Mouse (Mus musculus) lung, postnatal 14 days (tissue): ENCODE results near the gene Hpdl.
A peak's percentile ranks its signal among the peaks of the same experiment; 100 is the strongest.

Source experiments
- DNase-seq: peaks from one replicate; pipeline ENCODE4 v3.0.0; 2021

Hpdl gene

DNA sequence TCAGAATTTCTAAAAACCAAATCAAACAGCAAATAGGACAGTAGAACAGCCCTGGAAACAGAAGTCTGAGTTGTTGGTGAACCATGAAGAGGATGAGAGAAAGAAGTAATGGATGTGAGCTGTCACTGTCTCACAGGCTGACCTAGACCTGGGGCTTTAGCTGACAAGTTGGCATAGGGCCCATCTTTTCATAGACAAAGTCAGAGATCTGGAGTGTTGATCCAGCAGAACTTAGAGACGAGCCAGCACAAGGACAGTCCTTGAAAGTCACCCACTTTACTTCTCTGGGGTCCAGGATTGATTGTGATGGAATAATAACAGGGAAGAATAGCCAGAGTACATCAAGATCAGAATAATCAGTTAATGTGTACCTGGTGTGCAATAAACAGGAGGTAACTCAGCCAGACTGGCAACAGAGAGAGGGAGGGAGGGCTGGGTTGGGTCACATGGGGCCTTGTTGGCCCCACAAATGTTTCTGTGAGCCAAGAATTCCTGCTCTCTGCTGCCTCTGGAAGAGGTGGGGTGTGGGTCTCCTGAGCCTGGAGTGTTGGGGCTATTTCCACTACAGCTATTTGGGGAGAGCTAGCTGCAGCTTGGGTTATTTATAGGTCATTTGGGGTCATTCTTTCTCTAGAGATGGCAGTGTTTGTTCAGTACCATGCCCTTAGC lies 24.9 kb downstream of the Hpdl start:
- DNase-seq: no peak

DNA sequence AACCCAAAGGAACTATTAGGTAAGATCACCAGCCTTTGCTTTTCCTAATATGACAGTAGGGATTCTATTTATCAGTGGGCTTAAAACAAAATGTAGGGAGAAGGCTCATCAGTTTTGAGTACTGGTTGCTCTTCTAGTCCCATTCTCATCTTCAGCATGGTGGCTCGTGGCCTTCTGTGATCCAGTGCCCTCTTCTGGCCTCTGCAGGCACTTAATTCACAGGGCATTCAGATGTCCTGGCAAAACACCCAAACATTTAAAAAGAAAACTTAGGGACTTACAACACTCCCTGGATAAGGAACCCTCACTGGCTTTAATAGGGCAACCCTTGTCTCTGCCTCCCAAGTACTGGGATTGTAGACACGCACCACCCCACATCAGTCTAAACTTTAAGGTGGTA lies 27.2 kb downstream of the Hpdl start:
- no peak for DNase-seq

DNA sequence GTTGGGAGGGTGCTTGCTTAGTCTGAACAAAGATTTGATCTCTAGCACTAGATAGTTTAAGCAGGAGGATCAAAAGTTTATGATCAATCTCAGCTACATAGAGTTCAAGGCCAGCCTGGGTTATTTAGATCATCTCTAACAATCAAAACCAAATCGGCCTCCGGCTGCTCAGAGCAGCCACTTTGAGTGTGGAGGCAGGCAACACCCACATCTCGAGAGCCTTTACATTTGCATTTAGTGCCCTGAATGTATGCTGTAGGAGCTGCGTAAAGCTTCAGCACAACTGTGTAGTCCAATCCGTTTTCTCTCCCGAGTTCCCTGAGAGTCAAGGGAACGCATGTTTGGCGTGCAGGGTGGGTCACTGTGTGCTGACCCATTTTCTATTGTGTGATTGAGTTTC lies 29.1 kb downstream of the Hpdl start:
- DNase-seq: no peak

DNA sequence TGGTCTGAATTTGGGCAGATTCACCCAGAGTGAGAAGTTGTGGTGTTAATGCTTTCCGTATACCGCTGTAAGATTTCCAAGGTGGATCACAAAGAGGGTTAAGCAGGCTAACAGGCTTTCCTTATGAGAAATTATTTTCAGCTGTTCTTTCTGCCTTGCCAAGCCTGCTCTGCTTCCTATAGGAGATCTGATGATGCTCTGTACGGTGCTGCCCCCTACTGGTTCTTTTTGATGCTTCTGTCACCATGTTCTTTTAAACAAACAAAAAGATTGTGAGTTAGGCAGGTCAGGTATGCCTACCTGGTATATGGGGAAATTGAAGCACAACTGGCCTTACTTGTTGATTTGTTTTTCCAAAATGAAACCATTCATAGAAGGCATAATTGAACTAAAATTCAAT lies 32.6 kb downstream of the Hpdl start:
- peak; percentile 92 for DNase-seq

DNA sequence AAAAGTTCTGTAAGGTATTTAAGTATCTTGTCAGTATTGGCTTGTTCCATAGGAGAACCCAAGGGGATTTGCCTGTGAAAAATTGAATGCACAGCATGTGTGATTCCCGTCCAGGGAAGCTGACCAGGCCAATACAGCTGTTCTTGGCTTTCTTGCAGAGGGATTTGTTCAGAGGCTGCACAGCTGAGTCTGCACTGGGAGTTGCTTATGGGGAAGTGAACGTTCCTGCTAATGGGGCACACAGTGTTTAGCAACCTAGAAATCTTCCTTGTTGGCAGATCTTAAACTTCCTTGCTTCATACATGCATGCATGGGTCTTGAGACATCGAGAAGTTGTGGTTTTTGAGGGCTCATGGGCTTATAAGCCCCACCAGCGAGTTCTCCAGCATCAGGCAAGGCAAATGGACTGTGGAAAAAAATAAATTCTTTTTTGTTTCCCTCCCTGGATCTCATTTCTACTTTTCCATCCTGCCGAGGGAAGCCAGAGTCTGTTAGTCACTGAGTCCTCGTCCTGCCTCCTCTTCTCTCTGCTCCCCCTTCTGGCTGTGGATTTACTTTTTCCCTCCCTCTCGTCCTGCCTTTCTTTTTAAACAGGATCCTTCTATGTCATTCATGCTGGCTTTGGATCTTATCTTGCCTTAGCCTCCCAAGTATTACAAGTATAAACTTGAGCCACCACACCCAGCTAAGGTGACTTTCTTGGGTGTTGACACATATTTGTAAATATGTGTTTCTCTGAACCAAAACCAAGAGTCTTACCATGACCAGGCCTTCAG lies 33.3 kb downstream of the Hpdl start:
- DNase-seq: peak; percentile 9

DNA sequence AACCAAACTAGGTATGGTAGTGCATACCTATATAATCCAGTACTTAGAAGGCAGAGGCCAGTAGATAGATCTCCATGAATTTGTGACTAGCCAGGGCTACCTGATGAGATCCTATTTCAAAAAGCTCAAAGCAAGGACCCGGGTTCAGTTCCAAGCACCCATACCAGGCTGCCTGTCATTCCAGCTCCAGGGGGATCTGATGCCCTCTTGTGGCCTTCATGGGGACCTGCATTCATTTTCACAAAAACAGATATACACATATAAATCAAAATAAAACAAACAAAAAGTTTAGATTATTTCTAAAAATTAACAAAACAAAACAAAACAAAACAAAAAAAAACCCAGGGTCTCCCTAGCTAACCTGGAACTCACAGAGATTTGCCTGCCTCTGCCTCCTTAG lies 34.9 kb downstream of the Hpdl start:
- no peak for DNase-seq

DNA sequence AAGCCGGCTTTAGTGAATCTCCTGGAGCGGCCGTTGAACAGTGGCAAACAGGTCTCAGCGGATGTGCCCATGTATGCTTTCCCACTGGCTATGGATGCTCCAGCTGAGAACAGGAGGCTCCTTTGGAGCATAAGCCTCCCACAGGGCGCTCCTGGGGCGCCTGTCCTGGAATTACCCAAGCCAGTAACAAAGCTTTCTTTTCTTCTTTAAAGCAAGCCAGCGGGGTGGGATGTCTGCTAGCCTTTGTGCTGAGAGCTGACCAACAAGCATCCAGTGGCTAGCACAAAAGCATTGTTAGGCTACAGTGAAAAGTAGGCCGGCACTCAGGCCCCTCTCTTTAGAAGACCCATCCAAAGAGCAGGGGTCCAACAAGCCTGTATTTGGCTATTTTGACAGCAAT lies 39.3 kb downstream of the Hpdl start:
- no peak for DNase-seq

DNA sequence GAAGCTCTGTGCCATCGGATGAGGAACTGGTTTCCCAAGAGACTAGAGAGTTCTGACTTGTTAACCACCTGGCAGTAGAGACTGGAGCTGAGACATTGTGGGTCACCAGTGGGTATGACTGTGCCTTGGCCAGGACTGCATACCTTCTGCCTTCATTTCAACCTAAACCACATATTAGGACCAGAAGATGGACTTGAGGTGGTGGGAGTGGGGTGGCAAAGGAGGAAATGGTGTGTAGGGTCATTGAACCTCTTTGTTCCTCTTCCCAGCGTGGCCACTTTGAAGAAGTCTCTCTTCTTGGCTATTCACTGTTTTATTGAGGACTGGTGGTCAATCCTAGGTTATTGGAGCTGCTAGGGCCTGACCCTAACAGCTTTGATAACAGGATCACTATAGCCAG lies 40.1 kb downstream of the Hpdl start:
- DNase-seq: no peak

DNA sequence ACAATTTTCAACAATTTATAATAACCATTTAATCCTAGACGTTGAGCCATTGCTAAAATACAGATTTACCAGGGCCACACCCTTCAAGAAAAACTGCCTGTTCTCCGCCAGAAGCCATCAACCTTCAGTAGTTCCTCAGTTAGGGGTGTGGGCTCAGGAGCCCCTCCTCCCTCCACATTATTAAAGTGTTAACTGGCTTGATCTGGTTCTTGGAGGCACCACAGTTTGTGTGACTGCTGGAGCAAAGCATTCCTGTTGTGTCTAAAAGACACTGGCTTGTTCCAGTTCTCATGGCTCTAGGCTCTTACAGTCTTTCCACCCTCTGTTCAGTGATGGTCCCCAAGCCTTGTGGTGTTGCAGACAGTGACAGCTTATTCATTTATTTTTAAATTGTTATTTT lies 41.0 kb downstream of the Hpdl start:
- DNase-seq: no peak

DNA sequence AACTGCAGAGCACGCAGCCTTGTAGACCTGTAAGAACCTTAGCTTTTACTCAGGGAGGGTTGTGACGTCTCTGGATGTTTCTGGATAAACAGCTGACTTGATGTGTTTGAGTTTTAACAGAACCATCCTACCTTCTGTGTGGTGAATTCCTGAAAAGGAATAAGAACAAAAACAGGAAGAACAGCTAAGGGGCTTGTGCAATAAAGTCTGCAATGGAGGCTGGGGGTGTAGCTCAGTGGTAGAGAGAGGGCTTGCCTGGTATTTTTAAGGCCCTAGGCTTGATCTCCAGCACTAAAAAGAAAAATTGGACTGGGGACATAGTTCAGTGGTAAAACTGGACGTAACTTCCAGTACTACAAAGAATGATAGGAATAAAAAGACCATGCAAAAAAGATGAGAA lies 44.4 kb downstream of the Hpdl start:
- no peak for DNase-seq

DNA sequence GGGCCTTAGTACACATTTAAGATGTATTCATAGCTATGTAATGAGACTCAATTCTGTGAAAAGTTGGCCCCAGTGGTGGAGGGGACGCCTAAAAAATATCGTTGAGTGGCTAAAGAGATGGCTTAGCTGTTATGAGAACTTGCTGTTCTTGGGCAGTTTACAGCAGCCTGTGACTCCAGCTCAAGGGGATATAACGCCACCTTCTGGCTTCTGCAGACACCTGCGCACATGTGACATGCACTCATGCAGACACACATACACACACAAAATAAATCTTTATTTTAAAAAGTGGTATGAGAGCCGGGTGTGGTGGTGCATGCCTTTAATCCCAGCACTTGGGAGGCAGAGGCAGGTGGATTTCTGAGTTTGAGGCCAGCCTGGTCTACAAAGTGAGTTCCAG lies 45.1 kb downstream of the Hpdl start:
- no peak for DNase-seq
